Mouse (Mus musculus): ENCODE measurements around the gene Gramd1c.
A peak's percentile ranks its signal among the peaks of the same experiment; 100 is the strongest.

Gene Gramd1c

GRCm38 (mm10) chr16:44018372-44018771 is 44.8 kb downstream of the Gramd1c start:
- DNase-seq (ENCODE audit: low read depth) = peak; percentile 84

- DNase-seq (ENCODE audit: low read depth) = no peak
Observed at GRCm38 (mm10) chr16:44017707-44018106, 45.4 kb downstream of the Gramd1c start.

GRCm38 (mm10) chr16:44016164-44016563 is 47.0 kb downstream of the Gramd1c start:
- peak; percentile 61 for DNase-seq (ENCODE audit: low read depth)

- DNase-seq (ENCODE audit: low read depth) = no peak
Observed at GRCm38 (mm10) chr16:44015416-44016158, 47.6 kb downstream of the Gramd1c start.

GRCm38 (mm10) chr16:44011010-44011409 is 52.1 kb downstream of the Gramd1c start:
- DNase-seq (ENCODE audit: low read depth) = no peak

GRCm38 (mm10) chr16:44002086-44002485 is 61.1 kb downstream of the Gramd1c start:
- no peak for DNase-seq (ENCODE audit: low read depth)

- no peak for DNase-seq (ENCODE audit: low read depth)
Observed at GRCm38 (mm10) chr16:43999541-43999940, 63.6 kb downstream of the Gramd1c start.

- DNase-seq (ENCODE audit: low read depth) = no peak
Observed at GRCm38 (mm10) chr16:43999111-43999510, 64.0 kb downstream of the Gramd1c start.

GRCm38 (mm10) chr16:43994623-43995022 is 68.5 kb downstream of the Gramd1c start:
- no peak for DNase-seq (ENCODE audit: low read depth)

GRCm38 (mm10) chr16:43986299-43986698 is 76.8 kb downstream of the Gramd1c start:
- no peak for DNase-seq (ENCODE audit: low read depth)

- no peak for DNase-seq (ENCODE audit: low read depth)
Observed at GRCm38 (mm10) chr16:43980110-43980609, 83.0 kb downstream of the Gramd1c start.

GRCm38 (mm10) chr16:43979328-43980109 is 83.6 kb downstream of the Gramd1c start, which contains the start of gene Zdhhc23:
Gene Zdhhc23 (minus strand): TSS chr16:43979791.
- no peak for DNase-seq (ENCODE audit: low read depth)

GRCm38 (mm10) chr16:43979010-43979327 is 84.2 kb downstream of the Gramd1c start:
- DNase-seq (ENCODE audit: low read depth) = no peak

GRCm38 (mm10) chr16:43973606-43974220 is 89.4 kb downstream of the Gramd1c start:
- no peak for DNase-seq (ENCODE audit: low read depth)

GRCm38 (mm10) chr16:43973147-43973546 is 90.0 kb downstream of the Gramd1c start:
- DNase-seq (ENCODE audit: low read depth) = no peak

- DNase-seq (ENCODE audit: low read depth) = no peak
Observed at GRCm38 (mm10) chr16:43972391-43972790, 90.8 kb downstream of the Gramd1c start.

- no peak for DNase-seq (ENCODE audit: low read depth)
Observed at GRCm38 (mm10) chr16:43971741-43972140, 91.4 kb downstream of the Gramd1c start.

GRCm38 (mm10) chr16:43971189-43971588 is 92.0 kb downstream of the Gramd1c start:
- DNase-seq (ENCODE audit: low read depth) = no peak

- DNase-seq (ENCODE audit: low read depth) = no peak
Observed at GRCm38 (mm10) chr16:43970426-43970825, 92.7 kb downstream of the Gramd1c start.

- DNase-seq (ENCODE audit: low read depth) = no peak
Observed at GRCm38 (mm10) chr16:43965781-43966389, 97.3 kb downstream of the Gramd1c start.

- no peak for DNase-seq (ENCODE audit: low read depth)
Observed at GRCm38 (mm10) chr16:43963780-43964179, 99.4 kb downstream of the Gramd1c start.

- DNase-seq (ENCODE audit: low read depth) = no peak
Observed at GRCm38 (mm10) chr16:43963291-43963690, 99.9 kb downstream of the Gramd1c start.
